ENCODE assay signal across 12 mouse cellular contexts in the genomic region with DNA sequence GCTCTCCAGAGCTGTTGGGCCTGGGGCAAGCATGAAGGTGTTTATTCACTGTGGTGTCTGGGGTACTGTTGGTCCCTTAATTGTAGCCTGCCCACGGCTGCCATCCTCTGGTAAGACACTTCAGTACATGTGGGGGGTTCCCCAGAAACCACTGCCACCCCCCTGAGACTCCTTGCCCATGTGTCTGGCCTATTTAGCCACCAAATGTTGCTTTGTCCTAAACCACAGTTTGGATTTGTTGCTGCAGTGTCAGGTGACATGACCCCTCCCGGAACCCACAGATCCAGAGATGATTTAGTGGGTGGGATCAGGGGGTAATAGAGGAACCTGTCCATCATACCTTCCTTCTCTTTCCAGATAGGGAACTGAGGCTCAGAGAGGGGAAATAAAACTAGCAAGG. TPM values are rescaled to one million over a fixed set of nuclear protein-coding genes. Genes with fewer than 3 reads are reported as not detected.
DNase-seq lines count a peak whose midpoint lies in the region; ATAC-seq and TF ChIP-seq lines count a peak whose summit lies in the region.
"Had no signal": no experiment of that assay in that cellular context is flagged by ENCODE, and none has a peak within 500 bp of the region (broad histone marks: within the 10 kb centered on the region; RNA-seq: fewer than 3 reads in every experiment).

No protein-coding gene starts in this region.

- no peak overlapping the region for H3K4me3 ChIP-seq in heart, embryonic 13.5 days
- H3K4me3 ChIP-seq in neural tube, embryonic 13.5 days, result no peak overlapping the region
- H3K4me3 ChIP-seq in forebrain, postnatal 0 days (ENCODE audit: low read depth, low read length), result no peak overlapping the region
- H3K4me3 ChIP-seq in midbrain, postnatal 0 days (ENCODE audit: low read depth, low read length), result no peak overlapping the region
- H3K4me3 ChIP-seq: erythroblast, embryonic 14.5 days; limb, embryonic 15.5 days; neural tube, embryonic 12.5 days had no signal

- peaks cover 100% of the 10 kb centered on the region for H3K4me1 ChIP-seq in heart, embryonic 13.5 days
- H3K4me1 ChIP-seq in neural tube, embryonic 13.5 days (replicated peaks), result peaks cover 96% of the 10 kb centered on the region
- H3K4me1 ChIP-seq in forebrain, postnatal 0 days (ENCODE audit: insufficient read depth), result peaks cover 10% of the 10 kb centered on the region; the same call in 1 of the 2 replicates
- peaks cover 41% of the 10 kb centered on the region for H3K4me1 ChIP-seq in midbrain, postnatal 0 days (ENCODE audit: insufficient read depth, low read length)

- no peak for DNase-seq in heart, adult 18-20 months
- DNase-seq in neural tube, embryonic 10.5 days (ENCODE audit: extremely low spot score, low spot score), result no peak
- DNase-seq in forebrain, postnatal 0 days, result no peak
- no peak for DNase-seq in midbrain, postnatal 0 days (ENCODE audit: low spot score)
- no peak for DNase-seq in left cerebral cortex, postnatal 14 days (ENCODE audit: low spot score in 2 of 2)
- DNase-seq in frontal cortex, adult 2 months (ENCODE audit: extremely low spot score in 1 of 2, low spot score in 1 of 2), result no peak
- DNase-seq: kidney, adult 11 months had no signal

- WGBS in heart, embryonic 13.5 days, result 58% methylated on average over 2 of the region's 2 CpGs
- 50% methylated on average over 2 of the region's 2 CpGs for WGBS in neural tube, embryonic 13.5 days
- WGBS in forebrain, postnatal 0 days, result 54% methylated on average over 2 of the region's 2 CpGs
- WGBS in midbrain, postnatal 0 days, result 48% methylated on average over 2 of the region's 2 CpGs

- peak overlapping the region; percentile 32; the same call in 1 of the 2 replicates for H3K27ac ChIP-seq in heart, embryonic 13.5 days (replicated peaks)
- H3K27ac ChIP-seq in neural tube, embryonic 13.5 days (replicated peaks), result 0 out of 2 replicates have a peak overlapping the region, but pooled peaks have one; percentile 33
- H3K27ac ChIP-seq in forebrain, postnatal 0 days (ENCODE audit: low read depth, low read length), result no peak overlapping the region
- no peak overlapping the region for H3K27ac ChIP-seq in midbrain, postnatal 0 days (ENCODE audit: low read depth, low read length)
- H3K27ac ChIP-seq: neural tube, embryonic 12.5 days had no signal

- no peaks in the 10 kb centered on the region for H3K9me3 ChIP-seq in heart, embryonic 13.5 days
- no peaks in the 10 kb centered on the region for H3K9me3 ChIP-seq in neural tube, embryonic 13.5 days
- H3K9me3 ChIP-seq in forebrain, postnatal 0 days (ENCODE audit: low read length), result no peaks in the 10 kb centered on the region
- no peaks in the 10 kb centered on the region for H3K9me3 ChIP-seq in midbrain, postnatal 0 days (ENCODE audit: low read length)
- H3K9me3 ChIP-seq: limb, embryonic 15.5 days; neural tube, embryonic 12.5 days had no signal

- peaks cover under 1% of the 10 kb centered on the region; the same call in 1 of the 2 replicates for H3K36me3 ChIP-seq in heart, embryonic 13.5 days
- no peaks in the 10 kb centered on the region for H3K36me3 ChIP-seq in neural tube, embryonic 13.5 days
- no peaks in the 10 kb centered on the region for H3K36me3 ChIP-seq in forebrain, postnatal 0 days (ENCODE audit: insufficient read depth)
- 0 out of 2 replicates have a peak, but pooled peaks cover 2% of the 10 kb centered on the region for H3K36me3 ChIP-seq in midbrain, postnatal 0 days (ENCODE audit: insufficient read depth, low read length)
- H3K36me3 ChIP-seq: neural tube, embryonic 12.5 days had no signal

- intact Hi-C loops in left cerebral cortex, postnatal 14 days (cut with DNase I), result no loop called here

- TF ChIP-seq CTCF in forebrain, postnatal 0 days (IDR thresholded peaks at IDR 0.05; ENCODE audit: low read depth), result 0 out of 2 replicates have a peak, but pooled peaks have one; percentile 13
- TF ChIP-seq CTCF in midbrain, postnatal 0 days (IDR thresholded peaks at IDR 0.05), result 0 out of 2 replicates have a peak, but pooled peaks have one; percentile 19

- ATAC-seq in heart, embryonic 13.5 days (ENCODE audit: extremely low read depth, insufficient number of reproducible peaks, low FRiP score, low TSS enrichment), result no peak
- ATAC-seq in neural tube, embryonic 13.5 days (ENCODE audit: low read depth), result no peak
- ATAC-seq in forebrain, postnatal 0 days, result no peak; the same call in 1 of the 2 replicates
- ATAC-seq in midbrain, postnatal 0 days (ENCODE audit: low FRiP score), result no peak

- H3K9ac ChIP-seq in heart, embryonic 13.5 days, result no peak overlapping the region
- H3K9ac ChIP-seq in neural tube, embryonic 13.5 days, result no peak overlapping the region
- no peak overlapping the region for H3K9ac ChIP-seq in forebrain, postnatal 0 days
- no peak overlapping the region for H3K9ac ChIP-seq in midbrain, postnatal 0 days (replicated peaks; ENCODE audit: low read length, poor library complexity, severe bottlenecking)
- H3K9ac ChIP-seq: limb, embryonic 15.5 days; neural tube, embryonic 12.5 days had no signal

- no peaks in the 10 kb centered on the region for H3K27me3 ChIP-seq in heart, embryonic 13.5 days (replicated peaks)
- no peaks in the 10 kb centered on the region for H3K27me3 ChIP-seq in neural tube, embryonic 13.5 days
- no peaks in the 10 kb centered on the region for H3K27me3 ChIP-seq in forebrain, postnatal 0 days (ENCODE audit: insufficient read depth, low read length)
- H3K27me3 ChIP-seq in midbrain, postnatal 0 days (ENCODE audit: insufficient read depth, low read length), result no peaks in the 10 kb centered on the region
- H3K27me3 ChIP-seq: limb, embryonic 15.5 days; neural tube, embryonic 12.5 days had no signal

- H3K4me2 ChIP-seq in heart, embryonic 13.5 days, result no peak overlapping the region
- H3K4me2 ChIP-seq in neural tube, embryonic 13.5 days, result no peak overlapping the region
- H3K4me2 ChIP-seq in forebrain, postnatal 0 days (ENCODE audit: low read depth), result no peak overlapping the region
- H3K4me2 ChIP-seq in midbrain, postnatal 0 days (ENCODE audit: low read depth, low read length, poor library complexity, severe bottlenecking), result no peak overlapping the region
- H3K4me2 ChIP-seq: limb, embryonic 15.5 days; neural tube, embryonic 12.5 days had no signal

RNA-seq across cellular contexts. Expression of gene Zmiz1, which starts 12.1 kb away (rescaled TPM):
- polyA plus RNA-seq in heart, embryonic 13.5 days (2015; fragmentation: Nextera tagmentation; extraction: Ambion mirVana), result 25.1 and 25.7 TPM in 2 replicates
- total RNA-seq in heart, adult 18-20 months (2021), result 10 to 100 TPM; 32.5 to 38.5 TPM
- polyA plus RNA-seq in neural tube, embryonic 13.5 days (2015; fragmentation: Nextera tagmentation; extraction: Ambion mirVana), result 57.2 and 66.2 TPM in 2 replicates
- 48.5 and 75.6 TPM in 2 replicates for total RNA-seq in forebrain, postnatal 0 days (2014; rRNA removed)
- polyA plus RNA-seq in forebrain, postnatal 0 days (2015; fragmentation: Nextera tagmentation; extraction: Ambion mirVana), result 27.7 and 38.0 TPM in 2 replicates
- total RNA-seq in midbrain, postnatal 0 days (2014; rRNA removed), result 130 and 134 TPM in 2 replicates
- polyA plus RNA-seq in midbrain, postnatal 0 days (2015; fragmentation: Nextera tagmentation; extraction: Ambion mirVana), result 44.0 and 51.7 TPM in 2 replicates
- 10 to 100 TPM; 86.2 to 98.9 TPM for total RNA-seq in left cerebral cortex, postnatal 14 days (2021)
- 39.1 and 45.9 TPM in 2 replicates for polyA plus RNA-seq in frontal cortex, adult 2 months (2012; rRNA removed)

Comparison
In these comparisons a context has a peak if more than half of its experiments do, and no peak if none do; other contexts are left out.
1. H3K27ac ChIP-seq: peak in heart, embryonic 13.5 days (single experiment) and neural tube, embryonic 13.5 days (single experiment); none in forebrain, postnatal 0 days (single experiment) and midbrain, postnatal 0 days (single experiment).